In genomic region chr10:5807683-5808082, GRCm38 (mm10) we compare ENCODE assay signal across 13 mouse cellular contexts. TPM values are rescaled to one million over a fixed set of nuclear protein-coding genes. Genes with fewer than 3 reads are reported as not detected.
DNase-seq lines count a peak whose midpoint lies in the region; ATAC-seq lines count a peak whose summit lies in the region.
"Had no signal": no experiment of that assay in that cellular context is flagged by ENCODE, and none has a peak within 500 bp of the region (broad histone marks: within the 10 kb centered on the region; RNA-seq: fewer than 3 reads in every experiment).

No protein-coding gene starts in this region.

- no peaks in the 10 kb centered on the region for H3K27me3 ChIP-seq in kidney, embryonic 15.5 days
- H3K27me3 ChIP-seq in midbrain, embryonic 11.5 days (ENCODE audit: control insufficient read depth, insufficient read depth, low read length), result no peaks in the 10 kb centered on the region
- H3K27me3 ChIP-seq in midbrain, embryonic 15.5 days (replicated peaks), result no peaks in the 10 kb centered on the region
- no peaks in the 10 kb centered on the region for H3K27me3 ChIP-seq in liver, embryonic 16.5 days (ENCODE audit: control insufficient read depth, insufficient read depth, low read depth, low read length)

- no peaks in the 10 kb centered on the region for H3K9me3 ChIP-seq in kidney, embryonic 15.5 days (replicated peaks)
- H3K9me3 ChIP-seq in midbrain, embryonic 11.5 days (ENCODE audit: control insufficient read depth, low read length), result no peaks in the 10 kb centered on the region
- no peaks in the 10 kb centered on the region for H3K9me3 ChIP-seq in midbrain, embryonic 15.5 days
- no peaks in the 10 kb centered on the region for H3K9me3 ChIP-seq in liver, embryonic 16.5 days (replicated peaks; ENCODE audit: control insufficient read depth, low read length)

- 58% methylated on average over 2 of the region's 2 CpGs for WGBS in kidney, embryonic 15.5 days
- 90% methylated on average over 2 of the region's 2 CpGs for WGBS in midbrain, embryonic 11.5 days
- WGBS in midbrain, embryonic 15.5 days, result 82% methylated on average over 2 of the region's 2 CpGs
- 36% methylated on average over 2 of the region's 2 CpGs for WGBS in liver, embryonic 16.5 days (ENCODE audit: insufficient replicate concordance)

- ATAC-seq in kidney, embryonic 15.5 days (replicated peaks; ENCODE audit: low FRiP score), result no peak
- no peak for ATAC-seq in midbrain, embryonic 11.5 days (ENCODE audit: low FRiP score)
- ATAC-seq in midbrain, embryonic 15.5 days (replicated peaks), result no peak
- ATAC-seq in liver, embryonic 16.5 days (ENCODE audit: low read depth), result no peak
- no peak for ATAC-seq in cerebellum, adult (ENCODE audit: insufficient number of reproducible peaks, low FRiP score, low TSS enrichment)
- ATAC-seq: activated CD4-positive, CD25-positive, alpha-beta regulatory T cell, adult 4 months; inflammation-experienced regulatory T-cells, adult 6 months had no signal

- H3K36me3 ChIP-seq in kidney, embryonic 15.5 days, result peaks cover 22% of the 10 kb centered on the region
- H3K36me3 ChIP-seq in midbrain, embryonic 11.5 days (ENCODE audit: control insufficient read depth, insufficient read depth, low read length), result peaks cover 6% of the 10 kb centered on the region
- peaks cover 9% of the 10 kb centered on the region; the same call in 1 of the 2 replicates for H3K36me3 ChIP-seq in midbrain, embryonic 15.5 days (replicated peaks)
- peaks cover 15% of the 10 kb centered on the region for H3K36me3 ChIP-seq in liver, embryonic 16.5 days (ENCODE audit: control insufficient read depth, insufficient read depth)

- DNase-seq in kidney, postnatal 4 days, result no peak
- DNase-seq in midbrain, embryonic 11.5 days (ENCODE audit: low spot score, missing footprints), result peak; percentile 19
- no peak for DNase-seq in Muller cell, postnatal 12 days (ENCODE audit: inconsistent ontology term)
- DNase-seq: adrenal gland, postnatal 25 days; cerebellum, postnatal 36 days; midbrain, embryonic 14.5 days; thymus, adult 18-20 months had no signal

- peak overlapping the region; percentile 43 for H3K27ac ChIP-seq in kidney, embryonic 15.5 days
- H3K27ac ChIP-seq in midbrain, embryonic 11.5 days (ENCODE audit: low read depth, low read length), result no peak overlapping the region
- no peak overlapping the region for H3K27ac ChIP-seq in midbrain, embryonic 15.5 days
- peak overlapping the region; percentile 91; the same call in 1 of the 2 replicates for H3K27ac ChIP-seq in liver, embryonic 16.5 days (ENCODE audit: low read length)

- no peak overlapping the region for H3K4me3 ChIP-seq in kidney, embryonic 15.5 days (replicated peaks)
- no peak overlapping the region for H3K4me3 ChIP-seq in midbrain, embryonic 11.5 days (ENCODE audit: low read depth, low read length)
- H3K4me3 ChIP-seq in midbrain, embryonic 15.5 days, result no peak overlapping the region
- no peak overlapping the region for H3K4me3 ChIP-seq in liver, embryonic 16.5 days (ENCODE audit: low read depth, low read length)

- no peak overlapping the region for H3K9ac ChIP-seq in kidney, embryonic 15.5 days
- H3K9ac ChIP-seq in midbrain, embryonic 11.5 days (ENCODE audit: low read length), result no peak overlapping the region
- H3K9ac ChIP-seq in midbrain, embryonic 15.5 days, result no peak overlapping the region
- peak overlapping the region; percentile 7; the same call in 1 of the 2 replicates for H3K9ac ChIP-seq in liver, embryonic 16.5 days (ENCODE audit: low read depth, low read length)

- H3K4me1 ChIP-seq in kidney, embryonic 15.5 days, result peaks cover 27% of the 10 kb centered on the region
- H3K4me1 ChIP-seq in midbrain, embryonic 11.5 days (ENCODE audit: control insufficient read depth, insufficient read depth, low read length), result peaks cover 16% of the 10 kb centered on the region
- H3K4me1 ChIP-seq in midbrain, embryonic 15.5 days, result peaks cover 26% of the 10 kb centered on the region
- H3K4me1 ChIP-seq in liver, embryonic 16.5 days (ENCODE audit: control insufficient read depth, low read depth, low read length), result peaks cover 16% of the 10 kb centered on the region

- H3K4me2 ChIP-seq in kidney, embryonic 15.5 days, result no peak overlapping the region
- H3K4me2 ChIP-seq in midbrain, embryonic 11.5 days, result no peak overlapping the region
- no peak overlapping the region for H3K4me2 ChIP-seq in midbrain, embryonic 15.5 days
- peak overlapping the region; percentile 24; the same call in 1 of the 2 replicates for H3K4me2 ChIP-seq in liver, embryonic 16.5 days (ENCODE audit: low read depth, low read length)

RNA-seq across cellular contexts. Expression of gene Fbxo5, which starts 2.3 kb away (rescaled TPM):
- polyA plus RNA-seq in kidney, embryonic 15.5 days (2015; fragmentation: Nextera tagmentation; extraction: Ambion mirVana), result 75.5 and 79.6 TPM in 2 replicates
- 94.5 and 96.7 TPM in 2 replicates for polyA plus RNA-seq in midbrain, embryonic 11.5 days (2014; fragmentation: Nextera tagmentation; extraction: Ambion mirVana)
- 11.5 and 12.0 TPM in 2 replicates for polyA plus RNA-seq in midbrain, embryonic 15.5 days (2015; fragmentation: Nextera tagmentation; extraction: Ambion mirVana)
- polyA plus RNA-seq in liver, embryonic 16.5 days (2015; fragmentation: Nextera tagmentation; extraction: Ambion mirVana), result 78.7 and 92.7 TPM in 2 replicates

RNA-seq across cellular contexts. Expression of gene Mtrf1l, which starts 16.0 kb away (rescaled TPM):
- polyA plus RNA-seq in kidney, embryonic 15.5 days (2015; fragmentation: Nextera tagmentation; extraction: Ambion mirVana), result 14.5 and 15.3 TPM in 2 replicates
- polyA plus RNA-seq in midbrain, embryonic 11.5 days (2014; fragmentation: Nextera tagmentation; extraction: Ambion mirVana), result 16.2 and 17.0 TPM in 2 replicates
- polyA plus RNA-seq in midbrain, embryonic 15.5 days (2015; fragmentation: Nextera tagmentation; extraction: Ambion mirVana), result 10.6 and 12.7 TPM in 2 replicates
- 4.9 and 6.3 TPM in 2 replicates for polyA plus RNA-seq in liver, embryonic 16.5 days (2015; fragmentation: Nextera tagmentation; extraction: Ambion mirVana)

Comparison
In these comparisons a context has a peak if more than half of its experiments do, and no peak if none do; other contexts are left out.
1. H3K27ac ChIP-seq: peak in kidney, embryonic 15.5 days (single experiment) and liver, embryonic 16.5 days (single experiment); none in midbrain, embryonic 11.5 days (single experiment) and midbrain, embryonic 15.5 days (single experiment).